Mouse (Mus musculus) stomach, embryonic 15.5 days (tissue): ENCODE data around the gene Kdelc1. TPM values are rescaled to one million over a fixed set of nuclear protein-coding genes. Genes with fewer than 3 reads are reported as not detected.

Experiments
- ATAC-seq: fragments of 200-750 bp; cut with Nextera tagmentation; 2 replicates; pipeline ENCODE4 v1.8.0; 2017; ENCODE audit warnings: low read depth, moderate number of reproducible peaks, moderate TSS enrichment; ENCODE audit not compliant: insufficient read depth, low FRiP score
- H3K27ac ChIP-seq: fragments of 300-500 bp; sonication (generic); 2 replicates; pipeline ENCODE4 v1.5.1; 2015; ENCODE audit warnings: mild to moderate bottlenecking, inconsistent platforms
- H3K27me3 ChIP-seq: fragments of 300-500 bp; sonication (generic); replicated peaks from 2 replicates; pipeline ENCODE4 v1.6.1; 2015; ENCODE audit warnings: inconsistent platforms
- H3K36me3 ChIP-seq: fragments of 300-500 bp; sonication (generic); 2 replicates; pipeline ENCODE4 v1.6.1; 2015; ENCODE audit warnings: inconsistent platforms
- H3K4me1 ChIP-seq: fragments of 300-500 bp; sonication (generic); 2 replicates; pipeline ENCODE4 v1.6.1; 2015; ENCODE audit warnings: inconsistent platforms
- H3K4me2 ChIP-seq: fragments of 300-500 bp; sonication (generic); 2 replicates; pipeline ENCODE4 v1.6.1; 2015; ENCODE audit warnings: mild to moderate bottlenecking, inconsistent platforms
- H3K4me3 ChIP-seq: fragments of 300-500 bp; sonication (generic); replicated peaks from 2 replicates; pipeline ENCODE4 v1.5.1; 2015; ENCODE audit warnings: inconsistent platforms
- H3K9ac ChIP-seq: fragments of 300-500 bp; sonication (generic); 2 replicates; pipeline ENCODE4 v1.6.1; 2015; ENCODE audit warnings: inconsistent platforms
- H3K9me3 ChIP-seq: fragments of 300-500 bp; sonication (generic); 2 replicates; pipeline ENCODE4 v1.6.1; 2016; ENCODE audit warnings: inconsistent platforms
- WGBS: fragments of 180-500 bp; shearing (Covaris S2); methylation state at CpG from one replicate; pipeline ENCODE4 v1.1.7; 2015; 5-methylcytosine and 5-hydroxymethylcytosine counted together
- polyA plus RNA-seq: library from polyadenylated mRNA; unstranded; fragments of >200 nt; fragmentation: Nextera tagmentation; extraction: Ambion mirVana; gene quantifications from 2 replicates; pipeline ENCODE4 v1.2.1, GENCODE M21; 2015

The Kdelc1 gene
- polyA plus RNA-seq, 1 experiment from 2014 or later, result 51.6 TPM

- Histone ChIP-seq H3K4me3 (no peak overlapping the region), H3K4me2 (no peak overlapping the region), H3K27me3 (no peaks in the 10 kb centered on the region), H3K9me3 (no peaks in the 10 kb centered on the region), H3K27ac (no peak overlapping the region), H3K4me1 (no peaks in the 10 kb centered on the region), H3K36me3 (0 out of 2 replicates have a peak, but pooled peaks cover 12% of the 10 kb centered on the region), H3K9ac (no peak overlapping the region)
- WGBS, result 92% methylated on average over 4 of the region's 4 CpGs
- ATAC-seq, result no peak
Measured at GRCm38 (mm10) chr1:44125590-44125989, 7.0 kb upstream of the Kdelc1 start.

DNA sequence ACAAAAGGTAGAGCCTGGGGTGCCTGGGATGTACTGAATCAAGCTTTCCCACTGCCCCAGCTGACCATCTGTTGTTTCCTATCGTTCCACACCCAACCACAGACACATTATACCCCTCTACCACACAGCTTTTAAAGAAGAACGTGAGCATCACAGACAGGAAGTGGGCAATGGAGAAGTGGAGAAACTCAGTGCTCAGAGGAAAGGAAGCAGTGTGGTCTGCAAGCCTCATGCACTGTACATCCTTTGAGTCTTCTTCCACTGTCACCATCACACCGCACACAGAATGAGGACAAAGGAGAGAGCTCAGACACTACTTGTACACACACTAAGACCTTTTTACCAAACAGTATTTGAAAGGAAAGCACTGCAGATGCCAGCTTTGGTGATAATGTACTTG is 3.6 kb upstream of the Kdelc1 start:
- H3K9ac ChIP-seq, result no peak overlapping the region
- H3K4me2 ChIP-seq, result no peak overlapping the region
- H3K27me3 ChIP-seq, result no peaks in the 10 kb centered on the region
- 70% methylated on average over 3 of the region's 3 CpGs for WGBS
- H3K27ac ChIP-seq, result no peak overlapping the region
- ATAC-seq, result no peak
- H3K4me3 ChIP-seq, result no peak overlapping the region
- 0 out of 2 replicates have a peak, but pooled peaks cover 12% of the 10 kb centered on the region for H3K36me3 ChIP-seq
- H3K4me1 ChIP-seq, result no peaks in the 10 kb centered on the region
- no peaks in the 10 kb centered on the region for H3K9me3 ChIP-seq

- Histone ChIP-seq H3K9ac (peak overlapping the region; percentile 55), H3K4me3 (peak overlapping the region; percentile 71), H3K36me3 (0 out of 2 replicates have a peak, but pooled peaks cover 5% of the 10 kb centered on the region), H3K27ac (peak overlapping the region; percentile 98), H3K4me2 (peak overlapping the region; percentile 82), H3K27me3 (no peaks in the 10 kb centered on the region), H3K4me1 (no peaks in the 10 kb centered on the region), H3K9me3 (no peaks in the 10 kb centered on the region)
- 5% methylated on average over 6 of the region's 6 CpGs for WGBS
- ATAC-seq, result peak; percentile 20; the same call in 1 of the 2 replicates
Measured at GRCm38 (mm10) chr1:44120074-44120406, 1.4 kb upstream of the Kdelc1 start.

DNA sequence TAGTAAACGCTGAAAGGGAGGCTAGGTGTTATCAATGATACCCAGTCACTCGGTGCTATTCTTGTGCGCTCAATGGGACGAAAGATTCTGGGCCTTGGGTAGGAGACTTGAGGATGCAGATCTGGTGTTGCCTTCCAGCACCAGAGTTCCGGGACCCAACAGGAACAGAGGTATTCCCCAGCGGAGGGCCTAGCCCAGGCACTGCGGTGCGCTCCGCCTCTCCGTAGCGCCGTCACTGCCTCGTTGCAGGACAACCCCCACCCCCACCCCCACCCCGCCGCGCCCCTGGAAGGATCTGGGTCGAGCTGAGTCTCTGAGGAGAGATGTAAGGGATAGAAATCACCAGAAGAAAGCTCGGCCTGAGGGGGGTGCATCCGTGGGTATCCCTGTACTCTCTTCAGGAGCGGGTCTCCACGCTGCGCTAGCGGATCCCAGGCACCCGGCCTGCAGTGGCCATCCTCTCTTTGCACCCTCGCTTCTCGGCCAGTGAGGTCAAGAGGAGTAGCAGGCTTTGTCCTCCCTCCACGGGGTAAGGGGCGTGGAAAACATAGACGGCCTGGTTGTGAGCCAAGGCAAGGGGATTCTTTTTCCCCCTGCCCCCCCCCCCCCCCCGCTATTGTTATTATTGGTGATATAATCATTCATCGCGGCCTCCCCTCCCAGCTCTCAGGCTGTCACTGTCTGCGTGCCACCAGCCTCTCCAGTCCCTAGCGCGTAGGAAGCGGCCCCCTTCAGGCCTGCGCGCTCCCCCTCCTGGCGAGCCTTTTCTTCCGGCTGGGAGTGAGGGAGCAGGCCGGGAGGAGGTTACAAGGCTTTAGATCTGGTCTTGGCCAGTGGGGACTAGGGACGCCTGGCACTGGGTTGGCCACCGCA is 829 bp upstream of the Kdelc1 start:
- Histone ChIP-seq H3K27ac (peak overlapping the region; percentile 98), H3K9me3 (no peaks in the 10 kb centered on the region), H3K4me3 (peak overlapping the region; percentile 71), H3K36me3 (0 out of 2 replicates have a peak, but pooled peaks cover 5% of the 10 kb centered on the region), H3K9ac (peak overlapping the region; percentile 55), H3K4me1 (no peaks in the 10 kb centered on the region), H3K27me3 (no peaks in the 10 kb centered on the region), H3K4me2 (peak overlapping the region; percentile 82)
- whole genome bisulfite sequencing, result under 1% methylated on average over 41 of the region's 43 CpGs
- ATAC-seq, result peak; percentile 87

- 0 out of 2 replicates have a peak, but pooled peaks cover 2% of the 10 kb centered on the region for H3K36me3 ChIP-seq
- no peak for ATAC-seq
- H3K4me2 ChIP-seq, result peak overlapping the region; percentile 82
- no peaks in the 10 kb centered on the region for H3K9me3 ChIP-seq
- H3K27ac ChIP-seq, result no peak overlapping the region
- no peak overlapping the region for H3K4me3 ChIP-seq
- no peaks in the 10 kb centered on the region for H3K27me3 ChIP-seq
- H3K4me1 ChIP-seq, result no peaks in the 10 kb centered on the region
- no peak overlapping the region for H3K9ac ChIP-seq
Measured at GRCm38 (mm10) chr1:44117571-44117970, 1.0 kb downstream of the Kdelc1 start.

- 12% methylated on average over 5 of the region's 5 CpGs for WGBS
- peaks cover 9% of the 10 kb centered on the region for H3K36me3 ChIP-seq
- H3K4me2 ChIP-seq, result peak overlapping the region; percentile 63
- H3K4me1 ChIP-seq, result peaks cover 3% of the 10 kb centered on the region; the same call in 1 of the 2 replicates
- peak overlapping the region; percentile 44; the same call in 1 of the 2 replicates for H3K27ac ChIP-seq
- H3K27me3 ChIP-seq, result no peaks in the 10 kb centered on the region
- no peak overlapping the region for H3K9ac ChIP-seq
- H3K4me3 ChIP-seq, result peak overlapping the region; percentile 89
- no peak for ATAC-seq
- no peaks in the 10 kb centered on the region for H3K9me3 ChIP-seq
Measured at GRCm38 (mm10) chr1:44102939-44103338, 15.7 kb downstream of the Kdelc1 start.

GRCm38 (mm10) chr1:44102259-44102717 is 16.3 kb downstream of the Kdelc1 start, which contains the start of gene Tex30:
Gene Tex30 (minus strand): TSS chr1:44102441.
- H3K4me1 ChIP-seq, result peaks cover 3% of the 10 kb centered on the region; the same call in 1 of the 2 replicates
- H3K9ac ChIP-seq, result peak within 1 kb of the TSS; percentile 67
- peak; percentile 96 for ATAC-seq
- H3K4me2 ChIP-seq, result peak within 1 kb of the TSS; percentile 63
- 0 out of 2 replicates have a peak, but pooled peaks cover 6% of the 10 kb centered on the region for H3K36me3 ChIP-seq
- H3K4me3 ChIP-seq, result peak within 1 kb of the TSS; percentile 89
- H3K27me3 ChIP-seq, result no peaks in the 10 kb centered on the region
- H3K9me3 ChIP-seq, result no peaks in the 10 kb centered on the region
- peak within 1 kb of the TSS; percentile 94 for H3K27ac ChIP-seq
- WGBS, result under 1% methylated on average over 54 of the region's 55 CpGs

- peak overlapping the region; percentile 67 for H3K9ac ChIP-seq
- peak overlapping the region; percentile 94 for H3K27ac ChIP-seq
- peak overlapping the region; percentile 63 for H3K4me2 ChIP-seq
- WGBS, result under 1% methylated on average over 54 of the region's 55 CpGs
- 0 out of 2 replicates have a peak, but pooled peaks cover 12% of the 10 kb centered on the region for H3K36me3 ChIP-seq
- peak; percentile 66 for ATAC-seq
- H3K27me3 ChIP-seq, result no peaks in the 10 kb centered on the region
- no peaks in the 10 kb centered on the region for H3K9me3 ChIP-seq
- H3K4me3 ChIP-seq, result peak overlapping the region; percentile 89
- H3K4me1 ChIP-seq, result peaks cover 3% of the 10 kb centered on the region; the same call in 1 of the 2 replicates
Measured at GRCm38 (mm10) chr1:44101448-44102225, 17.0 kb downstream of the Kdelc1 start.

- no peak overlapping the region for H3K4me2 ChIP-seq
- no peaks in the 10 kb centered on the region for H3K36me3 ChIP-seq
- H3K27ac ChIP-seq, result no peak overlapping the region
- H3K9ac ChIP-seq, result no peak overlapping the region
- ATAC-seq, result no peak
- no peak overlapping the region for H3K4me3 ChIP-seq
- no peaks in the 10 kb centered on the region for H3K27me3 ChIP-seq
- WGBS, result 0% methylated on average over 1 of the region's 1 CpGs
- no peaks in the 10 kb centered on the region for H3K4me1 ChIP-seq
- H3K9me3 ChIP-seq, result no peaks in the 10 kb centered on the region
Measured at GRCm38 (mm10) chr1:44064625-44065024, 54.0 kb downstream of the Kdelc1 start.

GRCm38 (mm10) chr1:44063439-44063838 is 55.2 kb downstream of the Kdelc1 start:
- Histone ChIP-seq H3K9me3 (no peaks in the 10 kb centered on the region), H3K36me3 (no peaks in the 10 kb centered on the region), H3K9ac (no peak overlapping the region), H3K27me3 (no peaks in the 10 kb centered on the region), H3K27ac (no peak overlapping the region), H3K4me3 (no peak overlapping the region), H3K4me2 (no peak overlapping the region), H3K4me1 (no peaks in the 10 kb centered on the region)
- WGBS, result 91% methylated on average over 6 of the region's 6 CpGs
- ATAC-seq, result no peak

- Histone ChIP-seq H3K27ac (no peak within 1 kb of the TSS), H3K4me3 (no peak within 1 kb of the TSS), H3K27me3 (no peaks in the 10 kb centered on the region), H3K4me2 (no peak within 1 kb of the TSS), H3K36me3 (no peaks in the 10 kb centered on the region), H3K4me1 (no peaks in the 10 kb centered on the region), H3K9me3 (no peaks in the 10 kb centered on the region), H3K9ac (no peak within 1 kb of the TSS)
- WGBS, result 88% methylated on average over 2 of the region's 2 CpGs
- ATAC-seq, result no peak
Measured at GRCm38 (mm10) chr1:44061836-44062235, 56.8 kb downstream of the Kdelc1 start, which contains the start of gene Gm8251. Gene Gm8251 (minus strand): TSS chr1:44061936.
